Mouse (Mus musculus): Measurements from ENCODE around the gene Shq1. TPM values are rescaled to one million over a fixed set of nuclear protein-coding genes. Genes with fewer than 3 reads are reported as not detected.

The Shq1 gene
- total RNA-seq, 2 experiments from 2014 or later, result 4.5 to 6.1 TPM

GRCm38 (mm10) chr6:100610897-100611575, 59.9 kb downstream of the Shq1 start:
- no peak for DNase-seq (ENCODE audit: low spot score in 2 of 2)
- intact Hi-C loops (cut with DNase I), result no loop called here

- no peak for DNase-seq (ENCODE audit: low spot score in 2 of 2)
- intact Hi-C loops (cut with DNase I), result no loop called here
Measured at GRCm38 (mm10) chr6:100610182-100610581, 60.8 kb downstream of the Shq1 start.

- intact Hi-C loops (cut with DNase I), result no loop called here
- DNase-seq (ENCODE audit: low spot score in 2 of 2), result no peak
Measured at GRCm38 (mm10) chr6:100609256-100609655, 61.7 kb downstream of the Shq1 start.

GRCm38 (mm10) chr6:100608429-100608828, 62.5 kb downstream of the Shq1 start:
- no peak for DNase-seq (ENCODE audit: low spot score in 2 of 2)
- intact Hi-C loops (cut with DNase I), result no loop called here

GRCm38 (mm10) chr6:100606805-100607204, 64.2 kb downstream of the Shq1 start:
- intact Hi-C loops (cut with DNase I), result no loop called here
- no peak for DNase-seq (ENCODE audit: low spot score in 2 of 2)

GRCm38 (mm10) chr6:100603702-100604101, 67.3 kb downstream of the Shq1 start:
- DNase-seq (ENCODE audit: low spot score in 2 of 2), result no peak
- intact Hi-C loops (cut with DNase I), result no loop called here

- no peak for DNase-seq (ENCODE audit: low spot score in 2 of 2)
- intact Hi-C loops (cut with DNase I), result no loop called here
Measured at GRCm38 (mm10) chr6:100601634-100602033, 69.3 kb downstream of the Shq1 start.

- intact Hi-C loops (cut with DNase I), result no loop called here
- no peak for DNase-seq (ENCODE audit: low spot score in 2 of 2)
Measured at GRCm38 (mm10) chr6:100593857-100594256, 77.1 kb downstream of the Shq1 start.

GRCm38 (mm10) chr6:100592991-100593390, 78.0 kb downstream of the Shq1 start:
- DNase-seq (ENCODE audit: low spot score in 2 of 2), result no peak
- intact Hi-C loops (cut with DNase I), result no loop called here

- intact Hi-C loops (cut with DNase I), result no loop called here
Measured at GRCm38 (mm10) chr6:100590602-100591001, 80.4 kb downstream of the Shq1 start.

GRCm38 (mm10) chr6:100588876-100589275, 82.1 kb downstream of the Shq1 start:
- intact Hi-C loops (cut with DNase I), result no loop called here
- DNase-seq (ENCODE audit: low spot score in 2 of 2), result no peak

More at GRCm38 (mm10) chr6:100590602-100591001, 80.4 kb downstream of the Shq1 start:
- DNase-seq (ENCODE audit: low spot score in 2 of 2), result no peak

GRCm38 (mm10) chr6:100586758-100587157, 84.2 kb downstream of the Shq1 start:
- intact Hi-C loops (cut with DNase I), result no loop called here
- no peak for DNase-seq (ENCODE audit: low spot score in 2 of 2)

GRCm38 (mm10) chr6:100581951-100582350, 89.0 kb downstream of the Shq1 start:
- intact Hi-C loops (cut with DNase I), result no loop called here

GRCm38 (mm10) chr6:100581056-100581455, 89.9 kb downstream of the Shq1 start:
- intact Hi-C loops (cut with DNase I), result no loop called here
- no peak for DNase-seq (ENCODE audit: low spot score in 2 of 2)

More at GRCm38 (mm10) chr6:100581951-100582350, 89.0 kb downstream of the Shq1 start:
- no peak for DNase-seq (ENCODE audit: low spot score in 2 of 2)

GRCm38 (mm10) chr6:100577590-100577989, 93.4 kb downstream of the Shq1 start:
- intact Hi-C loops (cut with DNase I), result no loop called here
- DNase-seq (ENCODE audit: low spot score in 2 of 2), result no peak

GRCm38 (mm10) chr6:100576171-100576570, 94.8 kb downstream of the Shq1 start:
- intact Hi-C loops (cut with DNase I), result no loop called here
- DNase-seq (ENCODE audit: low spot score in 2 of 2), result no peak

GRCm38 (mm10) chr6:100566774-100567173, 104.2 kb downstream of the Shq1 start:
- intact Hi-C loops (cut with DNase I), result loop anchor here (10.0 kb wide), 1 partner anchor 662 kb away; no protein-coding TSS in a partner anchor

GRCm38 (mm10) chr6:100564516-100564915, 106.4 kb downstream of the Shq1 start:
- DNase-seq (ENCODE audit: low spot score in 2 of 2), result no peak
- intact Hi-C loops (cut with DNase I), result loop anchor here (10.0 kb wide), 1 partner anchor 660 kb away; no protein-coding TSS in a partner anchor

More at GRCm38 (mm10) chr6:100566774-100567173, 104.2 kb downstream of the Shq1 start:
- no peak for DNase-seq (ENCODE audit: low spot score in 2 of 2)

GRCm38 (mm10) chr6:100563552-100564341, 107.2 kb downstream of the Shq1 start:
- peak; percentile 80 to 82 for DNase-seq (ENCODE audit: low spot score in 2 of 2)
- intact Hi-C loops (cut with DNase I), result loop anchor here (10.0 kb wide), 1 partner anchor 659 kb away; no protein-coding TSS in a partner anchor

GRCm38 (mm10) chr6:100562719-100563551, 108.0 kb downstream of the Shq1 start:
- intact Hi-C loops (cut with DNase I), result loop anchor here (10.0 kb wide), 1 partner anchor 658 kb away; no protein-coding TSS in a partner anchor
- peak; percentile 54 to 65 for DNase-seq (ENCODE audit: low spot score in 2 of 2)

Measured in left cerebral cortex, postnatal 36 days (tissue).